ENCODE assay signal across 9 mouse cellular contexts in genomic region chr6:84139932-84140331, GRCm38 (mm10).
DNase-seq lines count a peak whose midpoint lies in the region; ATAC-seq and TF ChIP-seq lines count a peak whose summit lies in the region.
"Had no signal": no experiment of that assay in that cellular context is flagged by ENCODE, and none has a peak within 500 bp of the region (broad histone marks: within the 10 kb centered on the region; RNA-seq: fewer than 3 reads in every experiment).

No protein-coding gene starts in this region.

- peak; percentile 57 for ATAC-seq in heart, embryonic 14.5 days (ENCODE audit: insufficient number of reproducible peaks, insufficient read depth, low FRiP score, low read depth)

- TF ChIP-seq CTCF in cerebellum, adult 2 months (IDR thresholded peaks at IDR 0.05; ENCODE audit: borderline replicate concordance, insufficient read depth, low read depth, low read length) = no peak

- no peak overlapping the region for H3K27ac ChIP-seq in cerebellum, adult 2 months (ENCODE audit: insufficient read depth, low read length)
- peak overlapping the region in 1 of 2 experiments; percentile 34; a peak in 2 of 4 replicates for H3K27ac ChIP-seq in heart, embryonic 14.5 days (replicated peaks in 1 of 2; ENCODE audit: control insufficient read depth in 1 of 2, insufficient read depth in 1 of 2, low read depth in 2 of 2, low read length in 2 of 2)
- H3K27ac ChIP-seq: embryonic facial prominence, embryonic 12.5 days had no signal

- H3K4me1 ChIP-seq in cerebellum, adult 2 months (ENCODE audit: control insufficient read depth, insufficient read depth, low read length) = peaks cover 28% of the 10 kb centered on the region
- peaks cover 9 to 25% of the 10 kb centered on the region in 2 experiments for H3K4me1 ChIP-seq in heart, embryonic 14.5 days (ENCODE audit: control insufficient read depth in 2 of 2, insufficient read depth in 2 of 2, low read length in 2 of 2)

- peak; percentile 24 for DNase-seq in ovary, adult 18-20 months (ENCODE audit: low spot score)
- DNase-seq in ovary, postnatal 10 days (ENCODE audit: low spot score) = no peak
- peak; percentile 84 to 88 for DNase-seq in cerebellum, adult 2 months
- DNase-seq in ovary, postnatal 14 days (ENCODE audit: low spot score) = peak; percentile 37
- no peak for DNase-seq in layer of hippocampus, adult 9-10 months (ENCODE audit: low spot score)
- DNase-seq in embryo, embryonic 11 days = no peak
- no peak for DNase-seq in frontal cortex, postnatal 14 days (ENCODE audit: low spot score in 2 of 2)

- no peak overlapping the region for H3K4me2 ChIP-seq in heart, embryonic 14.5 days (ENCODE audit: low read length)
- H3K4me2 ChIP-seq: embryonic facial prominence, embryonic 12.5 days had no signal

- peak overlapping the region; percentile 13; the same call in 1 of the 2 replicates for H3K9ac ChIP-seq in heart, embryonic 14.5 days (ENCODE audit: low read length)
- H3K9ac ChIP-seq: embryonic facial prominence, embryonic 12.5 days had no signal

- 15% methylated on average over 14 of the region's 14 CpGs for WGBS in cerebellum, adult 2 months
- 32% methylated on average over 14 of the region's 14 CpGs for WGBS in heart, embryonic 14.5 days

- no peak overlapping the region for H3K4me3 ChIP-seq in cerebellum, adult 2 months (replicated peaks; ENCODE audit: insufficient read depth, low read depth, low read length)
- no peak overlapping the region for H3K4me3 ChIP-seq in heart, embryonic 14.5 days (ENCODE audit: control insufficient read depth in 1 of 2, insufficient read depth in 1 of 2, low read depth in 1 of 2, low read length in 2 of 2)
- H3K4me3 ChIP-seq: embryonic facial prominence, embryonic 12.5 days had no signal

- H3K9me3 ChIP-seq in heart, embryonic 14.5 days (ENCODE audit: control insufficient read depth, low read length) = no peaks in the 10 kb centered on the region
- H3K9me3 ChIP-seq: embryonic facial prominence, embryonic 12.5 days had no signal

- H3K36me3 ChIP-seq in heart, embryonic 14.5 days (ENCODE audit: control insufficient read depth, insufficient read depth, low read length) = peaks cover 31% of the 10 kb centered on the region
- H3K36me3 ChIP-seq: embryonic facial prominence, embryonic 12.5 days had no signal

- no peak for TF ChIP-seq POLR2A in cerebellum, adult 2 months (IDR thresholded peaks at IDR 0.05; ENCODE audit: borderline replicate concordance, insufficient read depth, low read length)

- no peaks in the 10 kb centered on the region for H3K27me3 ChIP-seq in cerebellum, adult 2 months (ENCODE audit: control insufficient read depth, insufficient read depth, low read length)
- H3K27me3 ChIP-seq in heart, embryonic 14.5 days (ENCODE audit: control insufficient read depth, insufficient read depth, low read length) = no peaks in the 10 kb centered on the region
- H3K27me3 ChIP-seq: embryonic facial prominence, embryonic 12.5 days had no signal

Comparison
In these comparisons a context has a peak if more than half of its experiments do, and no peak if none do; other contexts are left out.
1. DNase-seq: peak in ovary, adult 18-20 months (single experiment), cerebellum, adult 2 months (2 of 2) and ovary, postnatal 14 days (single experiment); none in ovary, postnatal 10 days (single experiment), layer of hippocampus, adult 9-10 months (single experiment), embryo, embryonic 11 days (single experiment) and frontal cortex, postnatal 14 days (0 of 2).